Mouse (Mus musculus) hindbrain, embryonic 11.5 days (tissue): ENCODE measurements at regions not wholly inside any gene's neighbourhood (a gene's known extent, or its start where the extent isn't known, plus 50 kb on each side); places are given as distances from the start of the nearest gene placed in this dataset.

Experiments used
- ATAC-seq: fragments of 200-750 bp; cut with Nextera tagmentation; 2 replicates; pipeline ENCODE4 v1.8.0; 2017; ENCODE audit warnings: mild to moderate bottlenecking, moderate TSS enrichment, moderate library complexity; ENCODE audit not compliant: low FRiP score
- DNase-seq: peaks from one replicate; pipeline ENCODE4 v3.0.0-alpha.2; 2015; ENCODE audit warnings: low spot score
- H3K27ac ChIP-seq: fragments of 300-500 bp; sonication (generic); 2 replicates; pipeline ENCODE4 v1.5.1; 2014; ENCODE audit warnings: mild to moderate bottlenecking, low read depth, low read length
- H3K27me3 ChIP-seq: fragments of 300-500 bp; sonication (generic); 2 replicates; pipeline ENCODE4 v1.6.1; 2014; ENCODE audit warnings: mild to moderate bottlenecking, low read length, moderate library complexity, mixed read lengths; ENCODE audit not compliant: control insufficient read depth, insufficient read depth
- H3K36me3 ChIP-seq: fragments of 300-500 bp; sonication (generic); 2 replicates; pipeline ENCODE4 v1.6.1; 2014; ENCODE audit warnings: mild to moderate bottlenecking, low read length, moderate library complexity, mixed read lengths; ENCODE audit not compliant: control insufficient read depth, insufficient read depth
- H3K4me1 ChIP-seq: fragments of 300-500 bp; sonication (generic); replicated peaks from 2 replicates; pipeline ENCODE4 v1.6.1; 2014; ENCODE audit warnings: low read length, mixed read lengths; ENCODE audit not compliant: control insufficient read depth, insufficient read depth
- H3K4me2 ChIP-seq: fragments of 300-500 bp; sonication (generic); replicated peaks from 2 replicates; pipeline ENCODE4 v1.6.1; 2014; ENCODE audit warnings: mild to moderate bottlenecking, low read depth, low read length
- H3K4me3 ChIP-seq: fragments of 300-500 bp; sonication (generic); 2 replicates; pipeline ENCODE4 v1.5.1; 2014; ENCODE audit warnings: low read depth, low read length
- H3K9ac ChIP-seq: fragments of 300-500 bp; sonication (generic); 2 replicates; pipeline ENCODE4 v1.6.1; 2014; ENCODE audit warnings: low read depth, low read length
- H3K9me3 ChIP-seq: fragments of 300-500 bp; sonication (generic); 2 replicates; pipeline ENCODE4 v1.6.1; 2016; ENCODE audit warnings: low read length; ENCODE audit not compliant: control insufficient read depth
- WGBS: fragments of 180-500 bp; shearing (Covaris S2); extraction: QIAGEN DNeasy Blood & Tissue Kit; methylation state at CpG from one replicate; pipeline ENCODE4 v1.1.7; 2014; 5-methylcytosine and 5-hydroxymethylcytosine counted together

DNA sequence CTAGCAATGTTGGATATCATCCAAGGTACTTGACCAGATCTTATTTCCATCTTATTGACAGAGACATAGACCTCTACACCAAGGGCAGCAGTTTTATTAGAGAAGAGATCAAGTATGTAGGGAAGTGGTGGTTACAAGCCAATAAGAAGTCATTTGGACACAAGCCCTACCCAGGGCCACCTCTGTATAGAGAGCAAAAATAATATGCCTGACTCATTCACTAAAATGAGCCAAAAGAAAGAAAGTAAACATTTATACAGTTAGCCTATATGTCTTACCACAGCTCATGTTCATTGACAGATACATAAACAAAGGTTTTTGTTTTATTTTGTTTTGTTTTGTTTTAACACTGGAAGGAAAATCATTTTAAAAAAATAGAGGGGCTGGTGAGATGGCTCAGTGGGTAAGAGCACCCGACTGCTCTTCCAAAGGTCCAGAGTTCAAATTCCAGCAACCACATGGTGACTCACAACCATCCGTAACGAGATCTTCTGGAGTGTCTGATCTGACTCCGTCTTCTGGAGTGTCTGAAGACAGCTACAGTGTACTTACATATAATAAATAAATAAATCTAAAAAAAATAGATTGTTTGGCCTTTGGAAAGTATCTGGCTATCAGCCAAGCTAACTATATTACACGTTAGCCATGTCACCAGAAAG is 76.9 kb downstream of the Rlim start:
- no peak overlapping the region for H3K4me3 ChIP-seq
- no peaks in the 10 kb centered on the region for H3K4me1 ChIP-seq
- no peak overlapping the region for H3K27ac ChIP-seq
- no peak overlapping the region for H3K9ac ChIP-seq
- ATAC-seq (no peak), DNase-seq (no peak)
- H3K36me3 ChIP-seq, result no peaks in the 10 kb centered on the region
- peaks cover 11% of the 10 kb centered on the region; the same call in 1 of the 2 replicates for H3K27me3 ChIP-seq
- 80% methylated on average over 5 of the region's 5 CpGs for WGBS
- no peak overlapping the region for H3K4me2 ChIP-seq
- no peaks in the 10 kb centered on the region for H3K9me3 ChIP-seq

DNA sequence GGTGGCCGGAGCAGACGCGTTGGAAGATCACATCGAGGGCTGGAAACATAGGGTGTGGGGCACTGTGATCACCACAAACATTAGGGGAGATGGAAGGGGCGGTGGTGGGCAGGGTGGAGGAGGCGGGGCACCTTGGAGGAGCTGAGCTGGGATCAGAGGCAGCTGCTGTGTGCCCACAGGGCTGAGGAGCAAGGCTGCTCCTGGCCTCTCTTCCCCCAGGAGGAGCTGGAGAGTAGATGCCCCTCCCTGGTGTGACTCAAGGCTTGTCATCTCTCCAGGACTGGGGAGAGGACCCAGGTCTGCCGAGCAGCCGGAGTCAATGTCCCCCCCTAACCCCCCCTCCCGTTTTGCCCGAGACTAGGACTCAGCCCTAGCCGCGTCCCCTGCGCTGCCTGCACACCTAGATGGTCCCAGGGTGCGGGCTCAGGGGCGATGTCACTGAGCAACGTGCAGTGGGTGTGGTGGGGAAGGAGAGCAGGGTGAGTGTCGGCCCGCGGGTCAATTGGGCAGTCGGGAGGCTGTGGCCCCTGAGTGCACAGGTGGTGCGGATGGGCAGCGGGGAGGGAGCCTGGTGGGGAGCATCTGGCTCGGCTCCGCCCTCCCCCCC is 57.6 kb upstream of the Slc16a2 start:
- Histone ChIP-seq H3K4me1 (no peaks in the 10 kb centered on the region), H3K27me3 (peaks cover 19% of the 10 kb centered on the region), H3K36me3 (no peaks in the 10 kb centered on the region), H3K9ac (no peak overlapping the region), H3K4me3 (no peak overlapping the region), H3K9me3 (no peaks in the 10 kb centered on the region), H3K27ac (no peak overlapping the region), H3K4me2 (peak overlapping the region; percentile 39)
- ATAC-seq (peak; percentile 30; the same call in 1 of the 2 replicates), DNase-seq (peak; percentile 0)
- 21% methylated on average over 16 of the region's 24 CpGs for WGBS
